8 mouse cellular contexts compared by ENCODE assay signal in genomic region chr1:39478057-39478895, GRCm38 (mm10). TPM values are rescaled to one million over a fixed set of nuclear protein-coding genes. Genes with fewer than 3 reads are reported as not detected.
A peak's percentile ranks its signal among the peaks of the same experiment; 100 is the strongest.
DNase-seq lines count a peak whose midpoint lies in the region; ATAC-seq and TF ChIP-seq lines count a peak whose summit lies in the region.

Gene Tbc1d8, minus strand, starts transcription at chr1:39478755.

- no peaks in the 10 kb centered on the region for H3K36me3 ChIP-seq in lung, postnatal 0 days (ENCODE audit: insufficient read depth, low read length)

- 0 out of 2 replicates have a peak, but pooled peaks have one; percentile 2 for TF ChIP-seq CTCF in lung, postnatal 0 days (IDR thresholded peaks at IDR 0.05)

- under 1% methylated on average over 73 of the region's 90 CpGs for WGBS in lung, postnatal 0 days

- TF ChIP-seq EP300 in lung, postnatal 0 days (IDR thresholded peaks at IDR 0.05), result no peak

- ATAC-seq in frontal cortex, adult (ENCODE audit: low TSS enrichment), result peak; percentile 92
- ATAC-seq in hematopoietic stem cell, adult 5-6 weeks (replicated peaks in 1 of 2; ENCODE audit: insufficient read depth in 1 of 2, low FRiP score in 2 of 2, low TSS enrichment in 1 of 2, low read depth in 1 of 2, poor library complexity in 2 of 2, severe bottlenecking in 2 of 2), result peak; percentile 68 to 82
- ATAC-seq in lung, postnatal 0 days, result peak; percentile 97

- H3K9me3 ChIP-seq in lung, postnatal 0 days (ENCODE audit: low read length), result no peaks in the 10 kb centered on the region

- H3K27me3 ChIP-seq in lung, postnatal 0 days (replicated peaks; ENCODE audit: insufficient read depth, low read length), result no peaks in the 10 kb centered on the region

- peak within 1 kb of the TSS; percentile 90 for H3K9ac ChIP-seq in lung, postnatal 0 days (replicated peaks; ENCODE audit: low read depth)

- H3K4me1 ChIP-seq in lung, postnatal 0 days (ENCODE audit: insufficient read depth, low read depth, low read length), result 0 out of 2 replicates have a peak, but pooled peaks cover 2% of the 10 kb centered on the region

- H3K27ac ChIP-seq in lung, postnatal 0 days (ENCODE audit: low read length), result peak within 1 kb of the TSS; percentile 94

- peak; percentile 94 for DNase-seq in NIH3T3 (ENCODE audit: low read depth)
- DNase-seq in cerebellum, adult 9-10 months, result peak; percentile 69
- peak; percentile 18 for DNase-seq in layer of hippocampus, adult 9-10 months (ENCODE audit: low spot score)
- peak; percentile 97 for DNase-seq in lung, postnatal 0 days (ENCODE audit: low spot score)
- DNase-seq in ovary, postnatal 14 days (ENCODE audit: low spot score), result peak; percentile 86
- DNase-seq in thymus, postnatal 10 days (ENCODE audit: low spot score in 2 of 2), result peak; percentile 63 to 79

- H3K4me2 ChIP-seq in lung, postnatal 0 days (replicated peaks; ENCODE audit: low read depth, low read length), result peak within 1 kb of the TSS; percentile 86

- peak within 1 kb of the TSS; percentile 80 for H3K4me3 ChIP-seq in lung, postnatal 0 days (ENCODE audit: low read depth, low read length)

RNA-seq across cellular contexts. Expression of gene Tbc1d8, which starts in this region (rescaled TPM):
- 8.6 and 14.8 TPM in 2 replicates for total RNA-seq in hematopoietic stem cell, adult 5-6 weeks (2017)
- polyA plus RNA-seq in lung, postnatal 0 days (2015; fragmentation: Nextera tagmentation; extraction: Ambion mirVana), result 14.5 and 18.0 TPM in 2 replicates

Comparison
In these comparisons a context has a peak if more than half of its experiments do, and no peak if none do; other contexts are left out.
1. Peak in every context shown above with its lines: DNase-seq, ATAC-seq, H3K4me3 ChIP-seq and H3K27ac ChIP-seq.
2. DNase-seq: peak in every context shown above with its lines; median percentile 97 in lung, postnatal 0 days; 94 in NIH3T3; 86 in ovary, postnatal 14 days; 71 in thymus, postnatal 10 days; 69 in cerebellum, adult 9-10 months; 18 in layer of hippocampus, adult 9-10 months.